Mouse (Mus musculus) CH12.LX (cell line): ENCODE data around the gene Tpk1. TPM values are rescaled to one million over a fixed set of nuclear protein-coding genes. Genes with fewer than 3 reads are reported as not detected.

ENCODE experiments used
- DNase-seq: peaks from one replicate; pipeline ENCODE4 v3.0.0-alpha.2; 2013; ENCODE audit errors: extremely low read depth
- H3K27ac ChIP-seq: 2 replicates; pipeline ENCODE4 v1.5.1; 2012; ENCODE audit warnings: low read depth, mild to moderate bottlenecking, control low read depth, moderate library complexity; ENCODE audit not compliant: insufficient read depth
- H3K27me3 ChIP-seq: replicated peaks from 2 replicates; pipeline ENCODE3; 2012; ENCODE audit warnings: inconsistent platforms
- H3K36me3 ChIP-seq, 2 experiments: replicated peaks in 1 of 2; 2 replicates each; pipeline versions ENCODE3 to v1.6.1; 2012; ENCODE audit warnings: inconsistent platforms in 1 of 2, low read length in 1 of 2, mild to moderate bottlenecking in 1 of 2, mixed read lengths in 1 of 2, moderate library complexity in 1 of 2; ENCODE audit not compliant: control insufficient read depth in 1 of 2, insufficient read depth in 1 of 2
- H3K4me1 ChIP-seq, 2 experiments: 2 replicates each; pipeline ENCODE4 v1.6.1; 2012; ENCODE audit warnings: inconsistent platforms in 1 of 2, moderate library complexity in 1 of 2; ENCODE audit not compliant: insufficient read depth in 2 of 2, control insufficient read depth in 1 of 2
- H3K4me2 ChIP-seq: 2 replicates; pipeline ENCODE4 v1.6.1; 2012; ENCODE audit warnings: low read depth, mild to moderate bottlenecking, control low read depth; ENCODE audit not compliant: poor library complexity, insufficient read depth, severe bottlenecking
- H3K4me3 ChIP-seq, 3 experiments: fragments of 150-350 bp in 1 of 3; sonication (generic) in 1 of 3; replicated peaks in 1 of 3; 2 replicates each; pipeline versions ENCODE3 to v1.5.1; 2011 to 2012; ENCODE audit warnings: low read depth in 2 of 3, low read length in 2 of 3, mild to moderate bottlenecking in 2 of 3, moderate library complexity in 2 of 3, control low read depth in 1 of 3, improper control_type of control experiment in 1 of 3, inconsistent platforms in 1 of 3, mixed read lengths in 1 of 3; ENCODE audit not compliant: poor library complexity in 1 of 3
- H3K79me2 ChIP-seq: replicated peaks from 2 replicates; pipeline ENCODE4 v1.6.1; 2012; ENCODE audit warnings: mild to moderate bottlenecking, moderate library complexity; ENCODE audit not compliant: control insufficient read depth, poor library complexity, insufficient read depth, severe bottlenecking; ENCODE audit errors: extremely low read depth
- H3K9ac ChIP-seq: 2 replicates; pipeline ENCODE4 v1.6.1; 2012; ENCODE audit warnings: low read depth, mild to moderate bottlenecking, control low read depth, moderate library complexity; ENCODE audit not compliant: insufficient read depth
- H3K9me3 ChIP-seq: replicated peaks from 2 replicates; pipeline ENCODE3; 2012; ENCODE audit warnings: low read length, inconsistent platforms, mixed read lengths
- ELF1 ChIP-seq: IDR thresholded peaks from 2 replicates; pipeline ENCODE4 v1.6.1; 2014; ENCODE audit warnings: low read depth, mild to moderate bottlenecking, inconsistent platforms, low read length, improper control_type of control experiment
- EP300 ChIP-seq: IDR thresholded peaks from 2 replicates; pipeline ENCODE4 v1.6.1; 2011; ENCODE audit warnings: low read length, improper control_type of control experiment
- ETS1 ChIP-seq: conservative IDR thresholded peaks from 2 replicates; pipeline ENCODE4 v1.6.1; 2012; ENCODE audit warnings: low read depth, mild to moderate bottlenecking, inconsistent platforms, low read length, improper control_type of control experiment, moderate library complexity
- HCFC1 ChIP-seq: IDR thresholded peaks from 2 replicates; pipeline ENCODE4 v1.6.1; 2012; ENCODE audit warnings: low read depth, mild to moderate bottlenecking, inconsistent platforms, low read length, improper control_type of control experiment
- IRF4 ChIP-seq: IDR thresholded peaks from 2 replicates; pipeline ENCODE4 v1.6.1; 2014; ENCODE audit warnings: low read depth, mild to moderate bottlenecking, inconsistent platforms, low read length, improper control_type of control experiment
- MEF2A ChIP-seq: IDR thresholded peaks from 2 replicates; pipeline ENCODE4 v1.6.1; 2014; ENCODE audit warnings: low read depth, mild to moderate bottlenecking, inconsistent platforms, low read length, improper control_type of control experiment, borderline replicate concordance
- MXI1 ChIP-seq: IDR thresholded peaks from 2 replicates; pipeline ENCODE4 v1.6.1; 2011; ENCODE audit warnings: mild to moderate bottlenecking, low read depth, low read length, improper control_type of control experiment
- NRF1 ChIP-seq: IDR thresholded peaks from 2 replicates; pipeline ENCODE4 v1.6.1; 2014; ENCODE audit warnings: low read depth, mild to moderate bottlenecking, inconsistent platforms, low read length, improper control_type of control experiment, moderate library complexity
- RAD21 ChIP-seq: IDR thresholded peaks from 2 replicates; pipeline ENCODE4 v1.6.1; 2011; ENCODE audit warnings: low read depth, mild to moderate bottlenecking, low read length, improper control_type of control experiment, moderate library complexity
- TCF12 ChIP-seq: IDR thresholded peaks from 2 replicates; pipeline ENCODE4 v1.6.1; 2014; ENCODE audit warnings: low read depth, mild to moderate bottlenecking, inconsistent platforms, low read length, improper control_type of control experiment
- UBTF ChIP-seq: IDR thresholded peaks from 2 replicates; pipeline ENCODE4 v1.6.1; 2012; ENCODE audit warnings: low read depth, mild to moderate bottlenecking, inconsistent platforms, low read length, improper control_type of control experiment, moderate library complexity
- USF1 ChIP-seq: IDR thresholded peaks from 2 replicates; pipeline ENCODE4 v1.6.1; 2014; ENCODE audit warnings: low read depth, mild to moderate bottlenecking, inconsistent platforms, low read length, improper control_type of control experiment
- USF2 ChIP-seq: conservative IDR thresholded peaks from 2 replicates; pipeline ENCODE4 v1.6.1; 2011; ENCODE audit warnings: low read depth, low read length, improper control_type of control experiment
- ZC3H11A ChIP-seq: IDR thresholded peaks from 2 replicates; pipeline ENCODE4 v1.6.1; 2012; ENCODE audit warnings: low read depth, mild to moderate bottlenecking, inconsistent platforms, low read length, improper control_type of control experiment
- ZKSCAN1 ChIP-seq: IDR thresholded peaks from 2 replicates; pipeline ENCODE4 v1.6.1; 2012; ENCODE audit warnings: low read depth, inconsistent platforms, low read length, improper control_type of control experiment, borderline replicate concordance
- dilution Hi-C: fragments of 300-500 bp; cut with MboI; formaldehyde crosslinking; loops from 2 replicates; pipeline ENCODE4 v1.14.3; 2020; ENCODE audit warnings: low sequenced_read_pairs; ENCODE audit not compliant: extremely low pct_unique_long_range_greater_than_20kb, extremely low pct_ligation_motif_present
- in situ Hi-C: fragments of 300-500 bp; cut with MboI; formaldehyde crosslinking; loops from 3 replicates; pipeline ENCODE4 v1.14.3; 2019; ENCODE audit warnings: low sequenced_read_pairs, low pct_ligation_motif_present, low pct_unique_long_range_greater_than_20kb, mixed read lengths
- polyA plus RNA-seq: library from polyadenylated mRNA; unstranded; fragments of >175 nt; gene quantifications from 2 replicates; pipeline ENCODE4 v1.2.1, GENCODE M21; 2012; ENCODE audit warnings: low read depth; ENCODE audit not compliant: insufficient read length
- total RNA-seq, 2 experiments: library from RNA; depleted of rRNA; stranded (reverse); fragments of 300-350 nt in 1 of 2; fragments of >200 nt in 1 of 2; gene quantifications; 2 replicates each; pipeline ENCODE4 v1.2.3; 2012 to 2014

The Tpk1 gene
- total and polyA plus RNA-seq, 3 experiments = 3.9 to 6.3 (median 4.8) TPM

- Histone ChIP-seq H3K4me2 (no peak overlapping the region), H3K27me3 (no peaks in the 10 kb centered on the region), H3K9me3 (no peaks in the 10 kb centered on the region), H3K4me3 (no peak overlapping the region), H3K4me1 (no peaks in the 10 kb centered on the region), H3K79me2 (no peaks in the 10 kb centered on the region), H3K27ac (no peak overlapping the region), H3K36me3 (no peaks in the 10 kb centered on the region), H3K9ac (no peak overlapping the region)
- TF ChIP-seq ELF1 (no peak), UBTF (no peak), USF1 (no peak), EP300 (no peak), ZC3H11A (no peak), MXI1 (no peak)
- no peak for DNase-seq
- in situ Hi-C loops (no loop called here), dilution Hi-C loops (no loop called here)
These were observed 332.6 kb downstream of the Tpk1 start for GRCm38 (mm10) chr6:43333479-43333878.

GRCm38 (mm10) chr6:43312961-43313656, 353.0 kb downstream of the Tpk1 start:
- TF ChIP-seq RAD21 (no peak), UBTF (no peak), USF2 (no peak), IRF4 (no peak), ZKSCAN1 (no peak), TCF12 (no peak), MXI1 (no peak), EP300 (no peak), NRF1 (no peak), HCFC1 (no peak), MEF2A (no peak), ETS1 (no peak)
- Histone ChIP-seq H3K4me1 (no peaks in the 10 kb centered on the region), H3K79me2 (no peaks in the 10 kb centered on the region), H3K9me3 (no peaks in the 10 kb centered on the region), H3K27me3 (no peaks in the 10 kb centered on the region), H3K4me2 (no peak overlapping the region), H3K9ac (no peak overlapping the region), H3K36me3 (no peaks in the 10 kb centered on the region), H3K4me3 (no peak overlapping the region), H3K27ac (no peak overlapping the region)
- dilution Hi-C loops (no loop called here), in situ Hi-C loops (no loop called here)
- no peak for DNase-seq
